Comparison of ENCODE assay signal across 13 mouse cellular contexts in genomic region chr4:140243231-140243630, GRCm38 (mm10). TPM values are rescaled to one million over a fixed set of nuclear protein-coding genes. Genes with fewer than 3 reads are reported as not detected.
DNase-seq lines count a peak whose midpoint lies in the region; ATAC-seq lines count a peak whose summit lies in the region.
"Had no signal": no experiment of that assay in that cellular context is flagged by ENCODE, and none has a peak within 500 bp of the region (broad histone marks: within the 10 kb centered on the region; RNA-seq: fewer than 3 reads in every experiment).

No protein-coding gene starts in this region.

- intact Hi-C loops in heart, postnatal 25 days (cut with DNase I), result no loop called here

- peaks cover 65% of the 10 kb centered on the region for H3K4me1 ChIP-seq in forebrain, embryonic 12.5 days
- peaks cover 23% of the 10 kb centered on the region for H3K4me1 ChIP-seq in forebrain, embryonic 11.5 days (replicated peaks; ENCODE audit: control insufficient read depth, insufficient read depth, low read length)
- peaks cover 27% of the 10 kb centered on the region for H3K4me1 ChIP-seq in hindbrain, embryonic 16.5 days (ENCODE audit: control insufficient read depth, insufficient read depth, low read depth, low read length)
- peaks cover 52% of the 10 kb centered on the region for H3K4me1 ChIP-seq in neural tube, embryonic 15.5 days

- no peak overlapping the region for H3K4me3 ChIP-seq in forebrain, embryonic 12.5 days (replicated peaks)
- H3K4me3 ChIP-seq in forebrain, embryonic 11.5 days (ENCODE audit: low read depth, low read length), result no peak overlapping the region
- peak overlapping the region; percentile 77 for H3K4me3 ChIP-seq in hindbrain, embryonic 16.5 days (ENCODE audit: low read length)
- peak overlapping the region; percentile 66 for H3K4me3 ChIP-seq in neural tube, embryonic 15.5 days (replicated peaks)
- H3K4me3 ChIP-seq: embryonic facial prominence, embryonic 15.5 days; heart, embryonic 13.5 days had no signal

- no peak overlapping the region for H3K9ac ChIP-seq in forebrain, embryonic 12.5 days
- H3K9ac ChIP-seq in forebrain, embryonic 11.5 days (ENCODE audit: low read length), result no peak overlapping the region
- no peak overlapping the region for H3K9ac ChIP-seq in hindbrain, embryonic 16.5 days (ENCODE audit: low read depth, low read length)
- no peak overlapping the region for H3K9ac ChIP-seq in neural tube, embryonic 15.5 days (replicated peaks)
- H3K9ac ChIP-seq: embryonic facial prominence, embryonic 15.5 days; heart, embryonic 13.5 days had no signal

- H3K9me3 ChIP-seq in forebrain, embryonic 12.5 days, result no peaks in the 10 kb centered on the region
- H3K9me3 ChIP-seq in forebrain, embryonic 11.5 days (ENCODE audit: control insufficient read depth, low read length), result no peaks in the 10 kb centered on the region
- H3K9me3 ChIP-seq in hindbrain, embryonic 16.5 days (ENCODE audit: control insufficient read depth, low read length), result no peaks in the 10 kb centered on the region
- H3K9me3 ChIP-seq in neural tube, embryonic 15.5 days (replicated peaks), result no peaks in the 10 kb centered on the region
- H3K9me3 ChIP-seq: embryonic facial prominence, embryonic 15.5 days; heart, embryonic 13.5 days had no signal

- DNase-seq in forebrain, embryonic 11.5 days (ENCODE audit: low spot score), result no peak
- DNase-seq in R1 (ENCODE audit: low read depth, low spot score), result peak; percentile 8
- DNase-seq in heart, postnatal 25 days (ENCODE audit: low spot score), result no peak
- DNase-seq in right cerebral cortex, adult 2 months (ENCODE audit: low spot score in 2 of 2), result no peak
- DNase-seq: kidney, adult 8-10 months; liver; lung, adult 2 months had no signal

- no peaks in the 10 kb centered on the region for H3K36me3 ChIP-seq in forebrain, embryonic 12.5 days (replicated peaks)
- H3K36me3 ChIP-seq in forebrain, embryonic 11.5 days (ENCODE audit: control insufficient read depth, insufficient read depth, low read length), result no peaks in the 10 kb centered on the region
- no peaks in the 10 kb centered on the region for H3K36me3 ChIP-seq in hindbrain, embryonic 16.5 days (ENCODE audit: control insufficient read depth, insufficient read depth, low read length)
- no peaks in the 10 kb centered on the region for H3K36me3 ChIP-seq in neural tube, embryonic 15.5 days
- H3K36me3 ChIP-seq: embryonic facial prominence, embryonic 15.5 days; heart, embryonic 13.5 days had no signal

- H3K27me3 ChIP-seq in forebrain, embryonic 12.5 days, result peaks cover 72% of the 10 kb centered on the region
- H3K27me3 ChIP-seq in forebrain, embryonic 11.5 days (ENCODE audit: control insufficient read depth, insufficient read depth, low read length), result peaks cover 47% of the 10 kb centered on the region
- peaks cover 4% of the 10 kb centered on the region; the same call in 1 of the 2 replicates for H3K27me3 ChIP-seq in hindbrain, embryonic 16.5 days (replicated peaks; ENCODE audit: control insufficient read depth, insufficient read depth, low read length)
- peaks cover 18% of the 10 kb centered on the region; the same call in 1 of the 2 replicates for H3K27me3 ChIP-seq in neural tube, embryonic 15.5 days (replicated peaks)

- peak overlapping the region; percentile 94 for H3K4me2 ChIP-seq in forebrain, embryonic 12.5 days
- no peak overlapping the region for H3K4me2 ChIP-seq in forebrain, embryonic 11.5 days (ENCODE audit: low read depth, low read length, severe bottlenecking)
- H3K4me2 ChIP-seq in hindbrain, embryonic 16.5 days (ENCODE audit: low read length), result peak overlapping the region; percentile 80
- peak overlapping the region; percentile 75 for H3K4me2 ChIP-seq in neural tube, embryonic 15.5 days
- H3K4me2 ChIP-seq: embryonic facial prominence, embryonic 15.5 days; heart, embryonic 13.5 days had no signal

- no peak overlapping the region for H3K27ac ChIP-seq in forebrain, embryonic 12.5 days
- H3K27ac ChIP-seq in forebrain, embryonic 11.5 days (ENCODE audit: low read depth, low read length), result no peak overlapping the region
- no peak overlapping the region for H3K27ac ChIP-seq in hindbrain, embryonic 16.5 days (ENCODE audit: low read depth, low read length)
- no peak overlapping the region for H3K27ac ChIP-seq in neural tube, embryonic 15.5 days (replicated peaks)
- H3K27ac ChIP-seq: embryonic facial prominence, embryonic 15.5 days; heart, embryonic 13.5 days had no signal

- ATAC-seq in forebrain, embryonic 12.5 days (ENCODE audit: low FRiP score), result no peak
- ATAC-seq in forebrain, embryonic 11.5 days (replicated peaks; ENCODE audit: low FRiP score), result no peak
- ATAC-seq in hindbrain, embryonic 16.5 days, result no peak
- no peak for ATAC-seq in neural tube, embryonic 15.5 days (ENCODE audit: low FRiP score)

- WGBS in forebrain, embryonic 12.5 days, result 19% methylated on average over 16 of the region's 16 CpGs
- WGBS in forebrain, embryonic 11.5 days, result 21% methylated on average over 16 of the region's 16 CpGs
- WGBS in hindbrain, embryonic 16.5 days, result 17% methylated on average over 16 of the region's 16 CpGs
- 21% methylated on average over 16 of the region's 16 CpGs for WGBS in neural tube, embryonic 15.5 days

RNA-seq across cellular contexts. Expression of gene Igsf21, which starts 3.4 kb away (rescaled TPM):
- 21.7 and 22.8 TPM in 2 replicates for polyA plus RNA-seq in forebrain, embryonic 12.5 days (2016; fragmentation: Nextera tagmentation; extraction: Ambion mirVana)
- polyA plus RNA-seq in forebrain, embryonic 11.5 days (2014; fragmentation: Nextera tagmentation; extraction: Ambion mirVana), result 12.7 and 13.3 TPM in 2 replicates
- 102 and 109 TPM in 2 replicates for polyA plus RNA-seq in hindbrain, embryonic 16.5 days (2015; fragmentation: Nextera tagmentation; extraction: Ambion mirVana)
- polyA plus RNA-seq in neural tube, embryonic 15.5 days (2015; fragmentation: Nextera tagmentation; extraction: Ambion mirVana), result 99.6 and 116 TPM in 2 replicates
- under 1 TPM; 0.21 to 0.25 TPM for total RNA-seq in heart, postnatal 25 days (2021)
- total RNA-seq: megakaryocyte, adult 5-6 weeks had no signal

Comparison
In these comparisons a context has a peak if more than half of its experiments do, and no peak if none do; other contexts are left out.
1. H3K4me3 ChIP-seq: peak in hindbrain, embryonic 16.5 days (single experiment) and neural tube, embryonic 15.5 days (single experiment); none in forebrain, embryonic 12.5 days (single experiment) and forebrain, embryonic 11.5 days (single experiment).